Mouse (Mus musculus) stomach, postnatal 0 days (tissue): Measurements from ENCODE around the gene Eef1a2.

Source experiments
- CTCF ChIP-seq: IDR thresholded peaks from 2 replicates; pipeline ENCODE4 v1.5.1; 2016; ENCODE audit warnings: antibody characterized with exemption, low read depth, mild to moderate bottlenecking, moderate library complexity
- EP300 ChIP-seq: optimal IDR thresholded peaks from 2 replicates; pipeline ENCODE3; 2016; ENCODE audit warnings: antibody characterized with exemption

- TF ChIP-seq CTCF (no peak), EP300 (no peak)
These were observed 36.9 kb downstream of the Eef1a2 start for GRCm38 (mm10) chr2:181119952-181120351.
